Mouse (Mus musculus): ENCODE data around the gene Ubqln1.
"Not testable (repeated sequence)": the region's sequence is repeated elsewhere in the genome, so short reads cannot be mapped to it uniquely, and the experiment has no call there.

The Ubqln1 gene

GRCm38 (mm10) chr13:58156031-58156430 is 59.4 kb downstream of the Ubqln1 start:
- no peak for DNase-seq (ENCODE audit: low read depth, low spot score)

GRCm38 (mm10) chr13:58150442-58150841 is 65.0 kb downstream of the Ubqln1 start:
- no peak for DNase-seq (ENCODE audit: low read depth, low spot score)

GRCm38 (mm10) chr13:58149629-58150028 is 65.8 kb downstream of the Ubqln1 start:
- DNase-seq (ENCODE audit: low read depth, low spot score): no peak

GRCm38 (mm10) chr13:58149033-58149558 is 66.4 kb downstream of the Ubqln1 start:
- DNase-seq (ENCODE audit: low read depth, low spot score): no peak

- DNase-seq (ENCODE audit: low read depth, low spot score): peak; percentile 70
These were observed 67.1 kb downstream of the Ubqln1 start for GRCm38 (mm10) chr13:58148256-58148831.

- DNase-seq (ENCODE audit: low read depth, low spot score): no peak
These were observed 67.7 kb downstream of the Ubqln1 start for GRCm38 (mm10) chr13:58147760-58148159.

- not testable (repeated sequence) for DNase-seq (ENCODE audit: low read depth, low spot score)
These were observed 68.8 kb downstream of the Ubqln1 start for GRCm38 (mm10) chr13:58146603-58147002.

GRCm38 (mm10) chr13:58131692-58132091 is 83.8 kb downstream of the Ubqln1 start:
- no peak for DNase-seq (ENCODE audit: low read depth, low spot score)

GRCm38 (mm10) chr13:58129687-58130246 is 85.7 kb downstream of the Ubqln1 start:
- no peak for DNase-seq (ENCODE audit: low read depth, low spot score)

- DNase-seq (ENCODE audit: low read depth, low spot score): no peak
These were observed 86.4 kb downstream of the Ubqln1 start for GRCm38 (mm10) chr13:58128768-58129671.

GRCm38 (mm10) chr13:58128396-58128767 is 87.1 kb downstream of the Ubqln1 start, which contains the start of gene Hnrnpa0:
TSS of gene Hnrnpa0 (minus strand) at chr13:58128556.
- no peak for DNase-seq (ENCODE audit: low read depth, low spot score)

- no peak for DNase-seq (ENCODE audit: low read depth, low spot score)
These were observed 87.6 kb downstream of the Ubqln1 start for GRCm38 (mm10) chr13:58127766-58128361.

GRCm38 (mm10) chr13:58126862-58127765 is 88.3 kb downstream of the Ubqln1 start:
- DNase-seq (ENCODE audit: low read depth, low spot score): no peak
